Mouse (Mus musculus): ENCODE data around the gene Tex11. TPM values are rescaled to one million over a fixed set of nuclear protein-coding genes. Genes with fewer than 3 reads are reported as not detected.
"Not testable (repeated sequence)": the region's sequence is repeated elsewhere in the genome, so short reads cannot be mapped to it uniquely, and the experiment has no call there.

Tex11 gene
- 0.21 TPM in 1 of 3 replicates, not detected in the others for total RNA-seq (2017)

GRCm38 (mm10) chrX:101059541-101059940 is at the start of gene Tex11:
Gene Tex11 (minus strand): TSS chrX:101059667.
- no peak for ATAC-seq (replicated peaks; ENCODE audit: insufficient number of reproducible peaks, low FRiP score, low TSS enrichment, poor library complexity, severe bottlenecking)

- no peak for ATAC-seq (replicated peaks; ENCODE audit: insufficient number of reproducible peaks, low FRiP score, low TSS enrichment, poor library complexity, severe bottlenecking)
Measured at GRCm38 (mm10) chrX:101085920-101086319, 26.5 kb upstream of the Tex11 start, which contains the start of gene Slc7a3. Gene Slc7a3 (minus strand): TSS chrX:101086020.

GRCm38 (mm10) chrX:101085211-101085610 is 25.7 kb upstream of the Tex11 start:
- ATAC-seq (replicated peaks; ENCODE audit: insufficient number of reproducible peaks, low FRiP score, low TSS enrichment, poor library complexity, severe bottlenecking), result not testable (repeated sequence)

- ATAC-seq (replicated peaks; ENCODE audit: insufficient number of reproducible peaks, low FRiP score, low TSS enrichment, poor library complexity, severe bottlenecking), result no peak
Measured at GRCm38 (mm10) chrX:101084192-101084591, 24.7 kb upstream of the Tex11 start.

- no peak for ATAC-seq (replicated peaks; ENCODE audit: insufficient number of reproducible peaks, low FRiP score, low TSS enrichment, poor library complexity, severe bottlenecking)
Measured at GRCm38 (mm10) chrX:101065245-101065644, 5.8 kb upstream of the Tex11 start.

GRCm38 (mm10) chrX:101063503-101063902 is 4.0 kb upstream of the Tex11 start:
- no peak for ATAC-seq (replicated peaks; ENCODE audit: insufficient number of reproducible peaks, low FRiP score, low TSS enrichment, poor library complexity, severe bottlenecking)

GRCm38 (mm10) chrX:100943640-100944039 is 115.8 kb downstream of the Tex11 start:
- no peak for ATAC-seq (replicated peaks; ENCODE audit: insufficient number of reproducible peaks, low FRiP score, low TSS enrichment, poor library complexity, severe bottlenecking)

- no peak for ATAC-seq (replicated peaks; ENCODE audit: insufficient number of reproducible peaks, low FRiP score, low TSS enrichment, poor library complexity, severe bottlenecking)
Measured at GRCm38 (mm10) chrX:100839211-100839610, 220.3 kb downstream of the Tex11 start.

GRCm38 (mm10) chrX:100832806-100833205 is 226.7 kb downstream of the Tex11 start:
- no peak for ATAC-seq (replicated peaks; ENCODE audit: insufficient number of reproducible peaks, low FRiP score, low TSS enrichment, poor library complexity, severe bottlenecking)

GRCm38 (mm10) chrX:100825557-100825956 is 233.9 kb downstream of the Tex11 start:
- ATAC-seq (replicated peaks; ENCODE audit: insufficient number of reproducible peaks, low FRiP score, low TSS enrichment, poor library complexity, severe bottlenecking), result no peak

GRCm38 (mm10) chrX:100821149-100821548 is 238.3 kb downstream of the Tex11 start:
- no peak for ATAC-seq (replicated peaks; ENCODE audit: insufficient number of reproducible peaks, low FRiP score, low TSS enrichment, poor library complexity, severe bottlenecking)

- ATAC-seq (replicated peaks; ENCODE audit: insufficient number of reproducible peaks, low FRiP score, low TSS enrichment, poor library complexity, severe bottlenecking), result no peak
Measured at GRCm38 (mm10) chrX:100818681-100819080, 240.8 kb downstream of the Tex11 start.

- ATAC-seq (replicated peaks; ENCODE audit: insufficient number of reproducible peaks, low FRiP score, low TSS enrichment, poor library complexity, severe bottlenecking), result no peak
Measured at GRCm38 (mm10) chrX:100815766-100816165, 243.7 kb downstream of the Tex11 start.

- ATAC-seq (replicated peaks; ENCODE audit: insufficient number of reproducible peaks, low FRiP score, low TSS enrichment, poor library complexity, severe bottlenecking), result no peak
Measured at GRCm38 (mm10) chrX:100814139-100814538, 245.3 kb downstream of the Tex11 start.

- ATAC-seq (replicated peaks; ENCODE audit: insufficient number of reproducible peaks, low FRiP score, low TSS enrichment, poor library complexity, severe bottlenecking), result no peak
Measured at GRCm38 (mm10) chrX:100811129-100811528, 248.3 kb downstream of the Tex11 start.

- ATAC-seq (replicated peaks; ENCODE audit: insufficient number of reproducible peaks, low FRiP score, low TSS enrichment, poor library complexity, severe bottlenecking), result no peak
Measured at GRCm38 (mm10) chrX:100802034-100802433, 257.4 kb downstream of the Tex11 start.

- no peak for ATAC-seq (replicated peaks; ENCODE audit: insufficient number of reproducible peaks, low FRiP score, low TSS enrichment, poor library complexity, severe bottlenecking)
Measured at GRCm38 (mm10) chrX:100800643-100801042, 258.8 kb downstream of the Tex11 start.

- no peak for ATAC-seq (replicated peaks; ENCODE audit: insufficient number of reproducible peaks, low FRiP score, low TSS enrichment, poor library complexity, severe bottlenecking)
Measured at GRCm38 (mm10) chrX:100797851-100798527, 261.5 kb downstream of the Tex11 start.

- no peak for ATAC-seq (replicated peaks; ENCODE audit: insufficient number of reproducible peaks, low FRiP score, low TSS enrichment, poor library complexity, severe bottlenecking)
Measured at GRCm38 (mm10) chrX:100797370-100797769, 262.1 kb downstream of the Tex11 start.

- no peak for ATAC-seq (replicated peaks; ENCODE audit: insufficient number of reproducible peaks, low FRiP score, low TSS enrichment, poor library complexity, severe bottlenecking)
Measured at GRCm38 (mm10) chrX:100796741-100797090, 262.8 kb downstream of the Tex11 start.

Data from monocyte, adult 5-6 weeks (primary cell).